ENCODE assay signal across 12 mouse cellular contexts in genomic region chr9:117029953-117030352, GRCm38 (mm10).
DNase-seq lines count a peak whose midpoint lies in the region; ATAC-seq and TF ChIP-seq lines count a peak whose summit lies in the region.
"Had no signal": no experiment of that assay in that cellular context is flagged by ENCODE, and none has a peak within 500 bp of the region (broad histone marks: within the 10 kb centered on the region; RNA-seq: fewer than 3 reads in every experiment).

No protein-coding gene starts in this region.

- WGBS in heart, embryonic 10.5 days = 56% methylated on average over 1 of the region's 1 CpGs
- WGBS in limb, embryonic 15.5 days = 91% methylated on average over 1 of the region's 1 CpGs
- 87% methylated on average over 1 of the region's 1 CpGs for WGBS in limb, embryonic 10.5 days
- WGBS in cerebellum, adult 2 months = 85% methylated on average over 1 of the region's 1 CpGs

- H3K9ac ChIP-seq in limb, embryonic 15.5 days = no peak overlapping the region

- no peak for ATAC-seq in limb, embryonic 15.5 days (ENCODE audit: insufficient number of reproducible peaks, low FRiP score, low TSS enrichment, low read depth)
- ATAC-seq in megakaryocyte, adult 5-6 weeks (ENCODE audit: poor library complexity, severe bottlenecking) = 0 out of 2 replicates have a peak, but pooled peaks have one; percentile 38

- H3K4me2 ChIP-seq in limb, embryonic 15.5 days = no peak overlapping the region

- H3K4me3 ChIP-seq in heart, embryonic 10.5 days = no peak overlapping the region
- H3K4me3 ChIP-seq in limb, embryonic 15.5 days = no peak overlapping the region
- no peak overlapping the region for H3K4me3 ChIP-seq in limb, embryonic 10.5 days
- no peak overlapping the region for H3K4me3 ChIP-seq in brown adipose tissue, adult 24 weeks (ENCODE audit: insufficient read depth, low read depth, low read length)
- H3K4me3 ChIP-seq in cerebellum, adult 2 months (replicated peaks; ENCODE audit: insufficient read depth, low read depth, low read length) = no peak overlapping the region

- no peaks in the 10 kb centered on the region for H3K36me3 ChIP-seq in heart, embryonic 10.5 days
- H3K36me3 ChIP-seq in limb, embryonic 15.5 days = no peaks in the 10 kb centered on the region
- H3K36me3 ChIP-seq in limb, embryonic 10.5 days = no peaks in the 10 kb centered on the region

- DNase-seq in heart, embryonic 10.5 days (ENCODE audit: low spot score) = peak; percentile 61
- DNase-seq in heart, postnatal 4 days = no peak
- no peak for DNase-seq in limb, embryonic 10.5 days (ENCODE audit: low spot score)
- DNase-seq in ovary, postnatal 36 days (ENCODE audit: low spot score) = no peak
- no peak for DNase-seq in cerebellum, adult 2 months
- DNase-seq: cerebellum, adult 18-20 months; kidney, adult 8-10 months; thymus, postnatal 4 days had no signal

- peaks cover 11% of the 10 kb centered on the region; the same call in 1 of the 2 replicates for H3K4me1 ChIP-seq in heart, embryonic 10.5 days
- peaks cover 15% of the 10 kb centered on the region for H3K4me1 ChIP-seq in limb, embryonic 15.5 days
- peaks cover 23% of the 10 kb centered on the region for H3K4me1 ChIP-seq in limb, embryonic 10.5 days
- H3K4me1 ChIP-seq in brown adipose tissue, adult 24 weeks (ENCODE audit: control insufficient read depth, insufficient read depth, insufficient read length, low read length) = 0 out of 2 replicates have a peak, but pooled peaks cover 3% of the 10 kb centered on the region
- no peaks in the 10 kb centered on the region for H3K4me1 ChIP-seq in cerebellum, adult 2 months (ENCODE audit: control insufficient read depth, insufficient read depth, low read length)

- no peak for TF ChIP-seq POLR2A in cerebellum, adult 2 months (IDR thresholded peaks at IDR 0.05; ENCODE audit: borderline replicate concordance, insufficient read depth, low read length)

- H3K27ac ChIP-seq in heart, embryonic 10.5 days = no peak overlapping the region
- H3K27ac ChIP-seq in limb, embryonic 15.5 days = 0 out of 2 replicates have a peak overlapping the region, but pooled peaks have one; percentile 17
- no peak overlapping the region; the same call in 1 of the 2 replicates for H3K27ac ChIP-seq in limb, embryonic 10.5 days
- peak overlapping the region; percentile 24; the same call in 1 of the 2 replicates for H3K27ac ChIP-seq in brown adipose tissue, adult 24 weeks (replicated peaks; ENCODE audit: low read depth, low read length)
- H3K27ac ChIP-seq in cerebellum, adult 2 months (ENCODE audit: insufficient read depth, low read length) = no peak overlapping the region
- H3K27ac ChIP-seq: macrophage had no signal

- TF ChIP-seq CTCF in cerebellum, adult 2 months (IDR thresholded peaks at IDR 0.05; ENCODE audit: borderline replicate concordance, insufficient read depth, low read depth, low read length) = no peak

- H3K27me3 ChIP-seq in heart, embryonic 10.5 days (ENCODE audit: insufficient read depth, poor library complexity, severe bottlenecking) = no peaks in the 10 kb centered on the region
- no peaks in the 10 kb centered on the region for H3K27me3 ChIP-seq in limb, embryonic 15.5 days
- H3K27me3 ChIP-seq in limb, embryonic 10.5 days (ENCODE audit: low read depth, poor library complexity, severe bottlenecking) = no peaks in the 10 kb centered on the region
- H3K27me3 ChIP-seq in cerebellum, adult 2 months (ENCODE audit: control insufficient read depth, insufficient read depth, low read length) = no peaks in the 10 kb centered on the region

- no peaks in the 10 kb centered on the region for H3K9me3 ChIP-seq in heart, embryonic 10.5 days
- H3K9me3 ChIP-seq in limb, embryonic 15.5 days = no peaks in the 10 kb centered on the region
- no peaks in the 10 kb centered on the region for H3K9me3 ChIP-seq in limb, embryonic 10.5 days (replicated peaks)

Comparison
In these comparisons a context has a peak if more than half of its experiments do, and no peak if none do; other contexts are left out.
1. H3K27ac ChIP-seq: peak in limb, embryonic 15.5 days (single experiment) and brown adipose tissue, adult 24 weeks (single experiment); none in heart, embryonic 10.5 days (single experiment), limb, embryonic 10.5 days (single experiment) and cerebellum, adult 2 months (single experiment).